Mouse (Mus musculus): Measurements from ENCODE around the gene Dgkg.

Dgkg gene

DNA sequence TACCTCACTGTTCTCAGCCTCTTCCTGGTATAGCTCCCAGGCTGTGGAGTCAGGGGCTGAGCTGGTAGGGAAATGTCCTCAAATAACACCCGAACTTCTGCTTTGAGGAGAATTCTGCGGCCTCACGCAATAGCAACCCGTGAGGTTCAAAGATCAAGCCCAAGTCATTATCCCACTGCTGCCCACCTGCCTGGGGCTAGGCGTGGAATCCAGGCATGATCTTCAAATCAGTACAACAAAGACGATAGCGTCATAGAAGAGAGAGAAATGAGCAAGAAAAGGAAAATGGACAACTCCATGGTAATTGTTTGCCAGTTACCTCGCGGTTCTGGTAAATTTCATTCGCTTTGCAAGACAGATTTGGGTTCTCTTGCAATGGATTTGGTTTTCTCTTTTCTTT lies 109.3 kb downstream of the Dgkg start:
- no peak for DNase-seq (ENCODE audit: low spot score in 2 of 2)

DNA sequence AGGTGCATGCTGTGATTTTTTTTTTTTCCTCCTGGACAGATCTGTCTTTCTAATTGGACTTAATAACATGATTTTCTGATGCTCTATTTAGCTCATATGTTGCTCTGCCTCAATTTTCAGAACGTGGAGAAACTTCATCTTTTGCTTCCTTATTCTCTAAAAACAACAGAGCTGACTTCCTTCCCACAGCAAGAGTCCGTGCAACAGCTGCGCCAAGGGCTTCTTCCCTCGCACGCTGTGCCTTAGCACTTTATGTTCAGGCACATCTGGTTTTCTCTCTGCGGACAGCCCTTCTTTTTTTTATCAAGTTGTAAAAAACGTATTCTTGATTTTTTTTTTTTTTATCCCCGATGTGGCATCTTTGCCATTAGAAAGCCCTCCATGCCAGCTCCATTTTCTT lies 111.2 kb downstream of the Dgkg start:
- no peak for DNase-seq (ENCODE audit: low spot score in 2 of 2)

DNA sequence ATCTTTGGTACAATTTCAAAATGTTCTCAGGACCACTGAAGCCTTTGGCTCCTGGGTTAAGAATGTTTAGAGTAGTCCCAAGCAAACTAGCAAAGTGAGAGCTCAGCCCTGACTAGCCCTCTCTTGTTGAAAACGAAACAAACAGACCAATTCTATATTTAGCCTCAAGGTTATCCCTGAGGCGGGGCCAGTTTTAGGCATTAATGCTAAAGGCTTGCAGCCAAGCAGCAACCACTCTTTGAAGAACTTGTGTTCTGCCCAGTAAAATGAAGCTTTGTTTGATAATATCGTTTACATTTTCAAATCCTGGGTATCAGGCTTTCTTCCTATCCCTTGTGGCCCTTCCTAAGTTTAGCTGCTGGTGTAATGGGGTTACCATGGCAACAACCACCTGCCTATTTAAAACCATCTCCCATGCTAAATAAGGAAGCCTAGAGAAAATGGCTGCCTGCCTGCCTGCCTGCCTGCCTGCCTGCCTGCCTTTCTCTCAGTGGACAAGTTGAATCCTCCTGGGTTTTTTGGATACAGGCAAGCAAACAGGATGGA lies 111.9 kb downstream of the Dgkg start:
- peak in 1 of 2 experiments; percentile 36 for DNase-seq (ENCODE audit: low spot score in 2 of 2)

DNA sequence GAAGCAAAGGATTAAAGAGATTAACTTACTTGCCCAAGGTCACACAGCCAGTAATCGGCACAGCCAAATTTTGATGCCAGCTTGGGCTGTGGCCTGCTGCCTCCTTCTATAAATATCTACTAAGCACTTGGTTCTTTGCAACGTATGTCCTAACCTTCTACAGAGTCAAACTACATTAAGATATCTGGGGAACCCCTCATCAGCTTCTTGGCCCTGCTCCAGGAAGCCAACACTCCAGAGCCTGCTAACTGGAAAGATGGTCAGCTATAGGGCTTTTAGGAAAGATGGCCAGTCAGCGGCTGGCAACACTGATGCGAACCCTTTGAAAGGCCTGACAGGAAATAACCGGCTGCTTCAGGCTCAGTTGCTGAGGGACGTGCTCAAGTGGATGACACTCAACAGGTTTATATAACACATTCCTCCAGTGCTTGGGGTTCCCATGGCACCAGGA lies 114.3 kb downstream of the Dgkg start:
- DNase-seq (ENCODE audit: low spot score in 2 of 2) = no peak

DNA sequence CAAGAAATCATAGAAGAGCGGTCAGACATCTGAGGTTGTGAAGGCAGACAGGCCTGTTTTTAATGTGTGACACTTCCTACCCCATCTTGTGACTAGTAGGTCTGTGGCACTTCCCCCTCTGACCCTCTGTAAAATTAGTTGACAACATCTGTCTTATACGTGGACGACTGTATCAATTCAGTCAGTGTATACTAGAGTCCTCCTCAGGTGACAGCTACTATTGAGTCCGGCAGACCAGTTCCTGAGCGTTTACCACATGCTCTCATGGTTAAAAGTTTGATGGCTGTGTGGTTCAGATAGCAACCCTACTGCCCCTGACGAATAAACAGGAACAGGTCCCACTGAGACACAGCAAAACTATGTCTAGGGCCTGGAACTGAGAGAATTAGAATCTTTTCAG lies 117.7 kb downstream of the Dgkg start:
- no peak for DNase-seq (ENCODE audit: low spot score in 2 of 2)

DNA sequence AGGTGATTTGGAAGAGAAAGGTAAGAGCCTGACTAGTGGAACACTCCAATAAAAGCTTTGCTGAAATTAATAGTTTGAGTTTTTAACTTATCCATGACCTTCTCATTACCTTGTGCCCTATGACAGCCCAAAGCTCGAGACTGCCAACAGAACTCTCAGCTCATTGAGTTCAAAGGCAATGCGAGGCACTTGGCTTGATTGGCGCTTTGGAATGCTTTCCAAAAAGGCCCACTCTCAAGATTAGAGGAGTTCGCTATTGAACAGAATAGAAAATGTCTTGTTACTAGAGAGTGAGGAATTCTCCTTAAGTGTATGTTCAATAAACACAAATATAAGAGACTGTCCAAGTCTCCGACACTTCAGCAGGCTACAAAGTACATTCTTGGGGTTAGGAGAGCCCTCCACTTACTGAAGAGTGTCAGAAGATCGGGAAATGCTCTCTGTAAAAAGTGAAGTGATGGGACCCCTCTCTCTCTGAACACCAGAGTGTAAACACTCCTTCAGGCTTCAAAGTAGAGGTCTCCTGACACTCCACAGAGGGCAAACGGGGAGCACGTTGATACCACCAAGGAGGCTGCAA lies 120.3 kb downstream of the Dgkg start:
- no peak for DNase-seq (ENCODE audit: low spot score in 2 of 2)

DNA sequence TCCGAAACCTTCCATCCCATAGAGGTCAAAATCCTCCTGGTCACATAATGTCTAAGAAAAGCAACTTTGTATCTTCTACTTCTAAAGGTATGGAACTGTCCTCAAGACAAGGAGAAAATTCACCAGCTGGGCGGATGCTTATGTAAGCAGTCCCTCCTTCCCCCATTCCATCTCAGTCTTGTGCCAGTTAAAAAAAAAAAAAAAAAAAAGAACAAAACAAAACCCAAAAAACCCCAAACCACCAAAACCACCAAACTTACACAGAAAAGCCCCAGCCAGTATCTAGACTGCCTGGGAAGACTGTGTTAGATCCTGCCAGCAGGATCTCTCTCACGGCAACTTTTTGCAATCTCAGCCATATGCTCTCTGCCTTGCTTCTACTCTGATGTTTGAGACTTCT lies 123.9 kb downstream of the Dgkg start:
- DNase-seq (ENCODE audit: low spot score in 2 of 2) = no peak

DNA sequence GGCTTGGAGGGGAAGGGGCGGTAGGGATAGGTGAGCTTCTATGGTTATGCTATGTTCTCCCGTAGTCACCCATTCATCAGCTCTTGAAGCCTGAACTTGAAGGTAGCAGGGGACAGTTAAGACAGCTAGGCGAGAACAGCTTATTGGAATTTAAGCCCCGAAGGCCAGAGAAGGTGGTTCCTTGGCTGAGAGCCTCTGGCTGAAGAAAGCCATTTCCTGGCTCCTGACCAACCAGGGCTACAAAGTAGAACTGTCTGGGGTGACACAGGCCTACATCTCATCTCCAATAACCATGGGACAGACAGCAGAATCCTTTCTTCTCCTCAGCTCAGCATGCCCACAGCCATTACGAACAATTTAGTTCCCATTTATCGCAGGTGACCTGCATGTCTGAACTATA lies 125.2 kb downstream of the Dgkg start:
- no peak for DNase-seq (ENCODE audit: low spot score in 2 of 2)

DNA sequence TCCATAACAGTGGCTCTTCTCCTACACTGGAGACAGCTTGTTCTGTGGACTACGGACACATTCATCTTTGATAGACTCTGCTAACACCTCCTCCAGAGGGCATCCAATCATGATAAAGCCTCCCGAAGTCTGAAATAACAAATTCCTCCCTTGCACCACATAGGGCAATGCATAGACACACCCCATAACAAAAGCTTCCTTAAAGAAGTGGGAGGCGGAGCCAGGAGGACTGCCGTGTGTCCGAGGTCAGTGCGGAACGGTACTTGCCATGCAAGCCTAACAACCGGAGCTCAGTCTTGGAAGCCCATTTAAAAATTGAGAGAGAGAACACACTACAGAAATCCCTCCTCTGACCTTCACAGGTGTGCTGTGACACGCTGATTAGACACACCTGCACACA lies 126.0 kb downstream of the Dgkg start:
- DNase-seq (ENCODE audit: low spot score in 2 of 2) = no peak

DNA sequence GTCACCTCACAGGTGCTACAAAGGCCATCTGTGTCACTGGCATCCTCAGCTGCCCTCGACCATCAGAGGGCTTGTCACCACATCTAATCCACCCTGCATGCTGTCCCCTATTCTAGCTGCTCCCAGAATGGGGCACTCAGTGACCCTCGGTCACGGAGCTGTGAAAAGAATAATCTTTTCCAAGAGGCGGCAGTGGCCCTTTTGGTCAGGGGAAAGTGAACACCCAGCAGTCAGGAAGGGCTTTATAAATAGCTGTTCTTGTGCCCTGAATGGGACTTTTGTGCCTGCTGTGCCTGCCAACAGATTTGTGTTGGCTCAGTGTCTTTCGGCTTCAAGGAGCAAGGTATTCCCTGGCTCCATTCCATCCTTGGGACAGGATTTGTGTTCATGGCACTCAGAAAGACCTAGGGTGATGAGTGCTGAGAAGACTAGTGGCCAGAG lies 129.5 kb downstream of the Dgkg start:
- DNase-seq (ENCODE audit: low spot score in 2 of 2) = no peak

DNA sequence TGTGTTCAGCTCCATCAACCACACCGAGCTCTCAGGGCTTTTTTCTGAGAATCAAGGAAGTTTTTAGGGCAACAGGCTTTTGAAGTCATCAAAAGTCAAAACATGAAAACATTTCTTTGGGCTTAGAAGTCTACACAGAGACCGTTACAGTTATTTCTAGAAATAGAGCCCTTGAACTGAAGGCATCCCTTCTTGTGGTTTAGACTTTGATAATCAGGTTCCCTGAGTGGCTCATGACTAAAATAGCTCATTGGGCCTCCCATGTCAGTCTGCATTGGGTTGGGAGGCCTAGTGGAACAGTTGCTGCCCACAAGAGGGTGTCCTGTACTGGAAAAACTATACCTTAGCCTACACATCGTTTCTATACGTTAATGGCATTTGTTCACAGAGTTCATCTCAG lies 130.6 kb downstream of the Dgkg start:
- DNase-seq (ENCODE audit: low spot score in 2 of 2) = no peak

DNA sequence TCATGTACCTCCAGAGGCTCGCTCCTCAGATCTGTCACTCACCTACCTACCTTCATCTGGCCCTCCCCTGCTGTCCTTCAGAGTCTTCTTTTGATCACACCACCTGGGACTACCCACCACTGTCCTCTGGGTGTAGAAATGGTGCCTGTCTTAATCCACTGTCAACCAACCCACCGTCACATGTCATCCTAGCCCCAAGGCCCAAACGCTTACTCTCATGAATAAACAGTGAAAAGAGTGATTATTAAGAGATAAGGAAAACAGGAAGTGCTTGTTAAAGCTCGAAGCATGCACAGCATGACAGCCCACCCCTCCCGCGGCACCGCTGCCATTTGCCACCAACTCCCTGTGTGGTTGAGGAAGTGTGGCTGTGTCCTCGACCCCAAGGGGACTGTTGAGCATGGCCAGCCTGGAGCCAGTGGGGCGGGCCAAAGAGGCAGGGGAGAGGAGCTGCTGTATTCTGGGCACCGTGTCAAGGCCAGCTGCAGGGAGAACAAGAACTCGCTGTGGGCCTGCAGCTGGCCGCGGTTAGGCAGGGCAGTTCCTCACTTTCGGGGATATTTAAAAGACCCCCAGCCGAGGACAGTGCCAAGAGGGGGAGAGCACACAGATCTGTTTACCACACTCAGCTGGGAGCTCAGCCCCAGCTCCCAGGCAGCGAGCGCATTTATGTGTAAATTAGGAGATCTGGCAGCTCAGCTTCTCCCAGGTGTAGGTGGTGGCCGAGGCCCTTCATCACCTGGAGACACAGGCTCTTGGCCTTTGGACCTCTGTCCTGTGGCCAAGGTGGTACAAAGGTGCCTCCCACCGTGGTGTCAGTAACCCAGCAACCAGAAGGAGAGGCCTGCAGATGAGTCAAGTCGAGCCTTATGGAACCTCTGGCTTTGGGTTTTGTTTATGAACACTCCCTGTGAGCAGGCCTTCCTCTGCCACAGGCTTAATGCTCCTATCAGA lies 139.3 kb downstream of the Dgkg start:
- peak; percentile 16 to 47 for DNase-seq (ENCODE audit: low spot score in 2 of 2)

DNA sequence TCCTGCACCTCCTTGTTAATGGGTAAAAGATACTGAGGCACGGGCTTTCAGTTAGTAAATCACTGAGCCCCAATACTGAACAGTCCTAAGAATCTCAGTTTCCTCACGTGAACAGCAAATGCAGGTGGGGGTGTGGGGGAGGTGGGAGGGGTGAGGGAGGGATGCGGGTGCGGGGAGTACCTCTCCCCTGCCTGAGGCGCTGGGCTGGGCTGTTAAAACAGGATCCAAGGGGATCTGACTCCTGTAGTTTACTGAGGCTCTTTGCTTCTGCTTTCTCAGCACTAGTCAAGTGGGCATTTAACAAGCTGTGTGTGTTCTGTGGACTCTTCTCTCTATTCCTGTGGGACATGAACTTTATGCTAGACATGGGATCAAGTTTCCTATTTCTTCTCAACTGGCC lies 141.5 kb downstream of the Dgkg start:
- DNase-seq (ENCODE audit: low spot score in 2 of 2) = no peak

DNA sequence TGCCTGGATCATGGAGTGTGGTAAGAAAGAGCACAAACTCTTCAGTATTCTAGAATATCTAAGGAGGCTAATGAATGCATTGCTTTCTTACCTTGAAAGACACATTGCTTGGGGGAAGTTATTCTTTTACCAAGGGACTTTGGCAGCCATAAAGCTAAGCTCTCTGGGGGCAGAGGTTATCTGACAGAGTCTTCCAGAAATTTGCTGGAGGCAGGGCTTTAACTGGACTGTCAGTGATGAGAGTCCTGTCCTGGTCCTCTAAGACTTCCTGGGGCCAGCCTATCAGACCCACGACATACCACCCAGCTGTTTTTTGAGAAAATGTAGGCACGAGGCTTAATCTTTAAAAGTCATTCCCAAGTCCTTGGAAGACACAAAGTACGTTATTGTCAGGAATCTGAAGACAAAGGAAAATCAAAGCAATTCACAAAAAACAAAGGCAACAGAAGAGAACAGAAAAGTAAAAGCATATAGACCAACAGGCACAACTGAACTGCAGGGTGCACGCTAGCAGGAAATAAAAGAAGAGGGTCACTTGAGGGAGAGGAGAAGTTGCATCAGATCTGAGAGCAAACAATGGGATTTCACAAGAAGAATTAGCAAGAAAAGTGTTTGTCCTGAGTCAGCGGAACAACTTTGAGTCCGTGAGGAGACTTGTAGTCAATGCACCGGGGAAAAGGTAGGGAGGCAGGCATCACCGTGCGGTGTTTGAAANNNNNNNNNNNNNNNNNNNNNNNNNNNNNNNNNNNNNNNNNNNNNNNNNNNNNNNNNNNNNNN lies 146.0 kb downstream of the Dgkg start:
- DNase-seq (ENCODE audit: low spot score in 2 of 2) = no peak

DNA sequence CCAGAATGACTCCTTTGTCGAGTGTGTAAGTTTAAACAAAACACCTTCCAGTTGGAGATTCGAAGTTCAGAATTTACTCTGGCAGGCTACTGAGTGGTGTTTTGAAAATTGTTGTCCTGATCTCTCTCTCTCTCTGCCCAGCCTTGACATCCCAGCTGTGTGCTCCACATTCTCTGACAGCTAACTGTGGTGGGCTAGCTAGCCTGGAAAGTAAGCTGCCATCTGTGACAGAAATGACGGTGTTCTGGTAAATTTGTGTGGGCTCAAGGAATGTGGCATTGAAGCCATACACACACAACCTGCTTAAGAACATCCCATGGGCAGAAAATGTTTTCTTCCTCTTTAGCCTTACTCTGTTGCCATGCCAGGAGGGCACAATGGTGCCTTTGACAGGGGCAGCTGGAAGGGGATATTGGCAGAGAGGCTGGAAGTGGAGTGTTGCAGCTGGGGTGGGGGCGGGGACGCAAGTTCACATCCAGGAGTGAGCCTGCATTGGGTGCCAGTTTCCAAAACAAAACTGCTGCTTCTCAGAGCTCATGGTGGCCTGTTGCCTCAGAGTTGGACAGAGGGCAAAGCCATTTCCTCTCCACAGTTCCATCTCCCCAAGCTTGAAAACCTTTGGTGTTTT lies 148.0 kb downstream of the Dgkg start:
- no peak for DNase-seq (ENCODE audit: low spot score in 2 of 2)

DNA sequence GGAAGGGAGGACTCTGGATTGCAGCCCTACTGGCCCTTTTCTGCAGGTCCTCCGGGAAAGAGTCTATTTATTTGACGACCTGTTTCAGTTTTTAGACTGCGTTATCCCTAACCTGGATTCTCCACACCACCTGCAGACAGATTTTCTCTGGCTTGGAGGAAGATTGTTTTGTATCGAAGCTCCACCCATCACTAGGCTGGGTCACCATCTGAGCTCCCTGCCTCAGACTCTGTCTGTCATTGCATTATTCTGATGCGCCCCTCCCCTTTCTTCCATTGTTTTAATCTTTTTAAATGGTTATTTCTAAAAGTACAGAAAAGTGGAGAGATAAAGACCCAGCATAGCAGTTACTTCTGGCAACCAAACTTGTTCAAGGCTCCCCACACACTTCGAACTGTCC lies 151.4 kb downstream of the Dgkg start:
- DNase-seq (ENCODE audit: low spot score in 2 of 2) = no peak

DNA sequence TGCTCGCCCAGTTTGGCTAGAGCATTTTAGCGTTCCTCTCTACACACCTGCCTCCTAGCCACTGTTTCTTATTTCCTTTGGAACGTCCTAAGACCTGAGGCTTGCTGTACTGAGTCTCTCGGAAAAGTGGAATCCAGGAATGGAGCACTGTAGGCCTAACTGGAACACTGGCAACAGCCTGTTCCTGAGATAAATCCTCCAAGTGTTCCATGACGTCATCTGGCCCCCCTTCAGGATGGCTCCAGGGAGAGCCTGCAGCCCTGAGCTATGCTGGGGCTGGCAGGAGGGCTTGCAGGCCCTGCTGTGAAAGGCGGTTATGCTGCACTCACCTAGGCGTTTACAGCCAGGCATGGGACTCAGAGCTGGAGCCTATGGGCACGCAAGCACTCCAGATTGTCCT lies 152.2 kb downstream of the Dgkg start:
- no peak for DNase-seq (ENCODE audit: low spot score in 2 of 2)

DNA sequence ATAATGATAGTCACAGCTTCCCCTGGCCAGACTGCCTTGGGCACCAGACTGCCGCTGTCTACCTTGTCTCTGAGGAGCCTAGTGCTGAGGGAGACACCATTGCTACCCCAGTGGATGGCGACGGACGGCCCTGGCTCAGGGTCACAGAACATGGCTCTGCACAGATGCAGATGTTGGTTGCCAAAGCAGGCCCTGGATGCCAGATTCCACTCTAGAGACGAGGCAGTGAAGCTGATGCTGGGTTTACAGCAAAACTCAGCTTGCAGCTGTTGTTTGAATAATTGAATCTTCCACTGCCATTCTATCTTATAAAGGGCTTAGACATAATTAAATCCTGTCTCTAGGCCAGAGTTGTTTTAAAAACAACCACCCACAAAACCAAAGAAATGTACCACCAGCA lies 153.0 kb downstream of the Dgkg start:
- no peak for DNase-seq (ENCODE audit: low spot score in 2 of 2)

DNA sequence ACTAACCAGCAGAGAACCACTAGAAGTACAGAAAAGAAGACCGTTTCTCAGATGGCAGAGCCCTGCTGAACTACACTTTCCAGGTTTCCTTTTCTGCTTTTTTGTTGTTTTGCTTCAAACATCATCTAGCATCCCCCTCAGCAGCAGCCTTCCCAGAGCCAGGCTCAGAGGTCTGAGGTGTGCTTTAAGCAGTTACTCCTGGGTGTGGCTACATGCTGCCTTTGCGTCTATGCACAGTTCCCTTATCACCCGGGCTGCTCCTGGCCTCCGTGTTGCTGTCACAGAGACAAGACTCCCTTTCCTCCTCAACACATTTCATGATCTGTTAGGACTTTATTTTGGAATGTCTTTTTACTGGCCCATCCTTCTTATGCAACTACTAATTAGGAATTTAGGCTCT lies 153.6 kb downstream of the Dgkg start:
- DNase-seq (ENCODE audit: low spot score in 2 of 2) = no peak

DNA sequence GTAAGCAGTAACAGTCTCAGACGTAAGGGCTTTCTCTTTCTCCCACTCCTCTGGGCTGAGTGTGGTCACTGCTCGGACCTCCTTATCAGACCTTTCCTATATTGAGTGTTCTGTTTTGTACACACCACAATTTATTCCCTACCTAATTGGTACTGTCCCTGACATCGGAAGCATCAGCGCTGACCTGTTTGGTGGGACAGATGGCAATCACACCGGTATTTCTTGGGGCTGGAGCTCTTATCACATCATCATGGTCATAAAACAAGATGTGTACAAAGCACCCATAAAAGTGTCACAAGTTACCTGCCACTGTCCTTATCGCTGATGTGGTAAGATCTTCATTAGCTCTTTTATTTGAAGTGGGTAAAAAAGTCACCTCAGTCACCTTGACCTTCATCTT lies 155.2 kb downstream of the Dgkg start:
- DNase-seq (ENCODE audit: low spot score in 2 of 2) = no peak

DNA sequence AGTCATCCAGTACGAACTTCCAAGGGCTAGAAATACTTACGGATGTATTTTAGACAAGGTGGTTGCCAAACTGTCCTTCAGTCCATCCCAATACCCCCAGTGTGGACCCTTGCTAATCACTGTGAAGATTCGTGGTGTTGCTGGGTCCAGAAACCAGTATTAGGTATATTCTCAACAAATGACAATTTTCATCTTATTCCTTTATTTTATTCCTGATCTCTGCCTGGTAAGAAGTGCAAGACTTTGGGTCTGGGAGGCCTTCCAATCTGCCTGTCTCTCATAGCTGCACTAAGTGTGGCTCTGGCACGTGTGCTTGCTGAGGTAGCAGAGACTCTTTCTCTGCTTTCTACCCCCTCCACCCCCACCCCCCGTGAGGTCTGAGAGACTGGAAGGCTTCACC lies 156.5 kb downstream of the Dgkg start:
- no peak for DNase-seq (ENCODE audit: low spot score in 2 of 2)

DNA sequence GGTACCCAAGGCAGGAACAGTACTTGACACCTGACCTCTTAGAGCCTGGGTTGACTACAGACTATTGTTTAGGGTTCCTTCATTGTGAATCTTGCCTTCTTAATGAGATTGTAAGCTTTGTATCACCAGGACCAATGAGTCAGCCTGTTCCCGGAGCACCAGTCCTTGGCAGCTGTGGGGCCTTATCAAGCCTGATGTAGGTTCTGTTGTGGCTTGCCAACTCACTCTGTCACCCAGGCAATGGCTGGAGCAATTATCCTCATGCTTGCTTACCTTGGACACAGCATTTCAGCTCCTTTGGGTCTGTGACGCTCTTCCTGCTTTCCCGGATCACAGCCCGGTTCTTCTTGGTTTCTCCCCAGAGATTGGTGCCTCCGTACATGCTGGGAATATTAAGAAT lies 157.1 kb downstream of the Dgkg start:
- no peak for DNase-seq (ENCODE audit: low spot score in 2 of 2)

Measured in frontal cortex, postnatal 25 days (tissue).